Comparison of ENCODE assay signal across 18 mouse cellular contexts in genomic region chr6:101194386-101194925, GRCm38 (mm10).
A peak's percentile ranks its signal among the peaks of the same experiment; 100 is the strongest.
DNase-seq lines count a peak whose midpoint lies in the region; ATAC-seq lines count a peak whose summit lies in the region.
"Had no signal": no experiment of that assay in that cellular context is flagged by ENCODE, and none has a peak within 500 bp of the region (broad histone marks: within the 10 kb centered on the region; RNA-seq: fewer than 3 reads in every experiment).

No protein-coding gene starts in this region.

- no peak for ATAC-seq in hindbrain, embryonic 16.5 days
- no peak for ATAC-seq in neural tube, embryonic 14.5 days (ENCODE audit: low read depth)
- ATAC-seq: inflammation-experienced regulatory T-cells, adult 6 months had no signal

- DNase-seq in kidney, postnatal 14 days, result peak; percentile 8
- DNase-seq in kidney, postnatal 36 days, result no peak
- DNase-seq in midbrain, embryonic 10.5 days (ENCODE audit: low spot score), result no peak
- DNase-seq in cerebellum, postnatal 4 days (ENCODE audit: low spot score in 2 of 2), result no peak
- DNase-seq in adipocyte (ENCODE audit: low spot score), result no peak
- no peak for DNase-seq in gastrocnemius, postnatal 10 days
- DNase-seq: cerebellum, postnatal 14 days; gastrocnemius, postnatal 14 days; heart, adult 2 months; kidney, adult 9 months; thymus, postnatal 4 days had no signal

- H3K27me3 ChIP-seq in hindbrain, embryonic 16.5 days (replicated peaks; ENCODE audit: control insufficient read depth, insufficient read depth, low read length), result no peaks in the 10 kb centered on the region
- H3K27me3 ChIP-seq in midbrain, embryonic 10.5 days (ENCODE audit: low read depth, poor library complexity, severe bottlenecking), result peaks cover 9% of the 10 kb centered on the region; the same call in 1 of the 2 replicates
- no peaks in the 10 kb centered on the region for H3K27me3 ChIP-seq in neural tube, embryonic 14.5 days (ENCODE audit: control insufficient read depth, insufficient read depth, low read length)

- H3K4me2 ChIP-seq in hindbrain, embryonic 16.5 days (ENCODE audit: low read length), result peak overlapping the region; percentile 44
- H3K4me2 ChIP-seq in neural tube, embryonic 14.5 days (ENCODE audit: low read depth, low read length), result peak overlapping the region; percentile 16; the same call in 1 of the 2 replicates
- H3K4me2 ChIP-seq: liver, embryonic 15.5 days had no signal

- H3K36me3 ChIP-seq in hindbrain, embryonic 16.5 days (ENCODE audit: control insufficient read depth, insufficient read depth, low read length), result no peaks in the 10 kb centered on the region
- peaks cover 7% of the 10 kb centered on the region for H3K36me3 ChIP-seq in midbrain, embryonic 10.5 days
- H3K36me3 ChIP-seq in neural tube, embryonic 14.5 days (ENCODE audit: control insufficient read depth, insufficient read depth, low read length), result no peaks in the 10 kb centered on the region
- H3K36me3 ChIP-seq: liver, embryonic 15.5 days; midbrain, embryonic 12.5 days had no signal

- no peaks in the 10 kb centered on the region for H3K9me3 ChIP-seq in hindbrain, embryonic 16.5 days (ENCODE audit: control insufficient read depth, low read length)
- peaks cover 3% of the 10 kb centered on the region; the same call in 1 of the 2 replicates for H3K9me3 ChIP-seq in midbrain, embryonic 10.5 days (replicated peaks)
- H3K9me3 ChIP-seq in neural tube, embryonic 14.5 days (ENCODE audit: control insufficient read depth, low read length), result no peaks in the 10 kb centered on the region
- H3K9me3 ChIP-seq: liver, embryonic 15.5 days; midbrain, embryonic 12.5 days had no signal

- peaks cover 13% of the 10 kb centered on the region for H3K4me1 ChIP-seq in hindbrain, embryonic 16.5 days (ENCODE audit: control insufficient read depth, insufficient read depth, low read depth, low read length)
- H3K4me1 ChIP-seq in midbrain, embryonic 10.5 days, result peaks cover 52% of the 10 kb centered on the region
- H3K4me1 ChIP-seq in neural tube, embryonic 14.5 days (ENCODE audit: control insufficient read depth, insufficient read depth, low read length), result peaks cover 28% of the 10 kb centered on the region
- H3K4me1 ChIP-seq: liver, embryonic 15.5 days had no signal

- WGBS in hindbrain, embryonic 16.5 days, result 36% methylated on average over 8 of the region's 8 CpGs
- WGBS in midbrain, embryonic 10.5 days, result 77% methylated on average over 8 of the region's 8 CpGs
- 24% methylated on average over 8 of the region's 8 CpGs for WGBS in neural tube, embryonic 14.5 days

- H3K4me3 ChIP-seq in hindbrain, embryonic 16.5 days (ENCODE audit: low read length), result no peak overlapping the region
- no peak overlapping the region for H3K4me3 ChIP-seq in midbrain, embryonic 10.5 days
- no peak overlapping the region for H3K4me3 ChIP-seq in neural tube, embryonic 14.5 days (ENCODE audit: low read depth, low read length)
- H3K4me3 ChIP-seq: heart, adult 2 months; layer of hippocampus, adult 2 months; left cerebral cortex, adult 2 months; liver, embryonic 15.5 days; midbrain, embryonic 12.5 days had no signal

- H3K27ac ChIP-seq in hindbrain, embryonic 16.5 days (ENCODE audit: low read depth, low read length), result no peak overlapping the region
- 0 out of 2 replicates have a peak overlapping the region, but pooled peaks have one; percentile 17 for H3K27ac ChIP-seq in midbrain, embryonic 10.5 days (replicated peaks)
- H3K27ac ChIP-seq in neural tube, embryonic 14.5 days (ENCODE audit: low read depth, low read length), result 0 out of 2 replicates have a peak overlapping the region, but pooled peaks have one; percentile 11
- H3K27ac ChIP-seq: heart, adult 2 months; layer of hippocampus, adult 2 months; left cerebral cortex, adult 2 months; liver, embryonic 15.5 days; midbrain, embryonic 12.5 days had no signal

- H3K9ac ChIP-seq in hindbrain, embryonic 16.5 days (ENCODE audit: low read depth, low read length), result no peak overlapping the region
- H3K9ac ChIP-seq in neural tube, embryonic 14.5 days (replicated peaks; ENCODE audit: low read depth, low read length), result no peak overlapping the region
- H3K9ac ChIP-seq: liver, embryonic 15.5 days; midbrain, embryonic 12.5 days had no signal
